Mouse (Mus musculus) layer of hippocampus, postnatal 25 days (tissue): ENCODE measurements around the gene Siah3. TPM values are rescaled to one million over a fixed set of nuclear protein-coding genes. Genes with fewer than 3 reads are reported as not detected.

Experiments used
- DNase-seq, 2 experiments: peaks; one replicate each; pipeline ENCODE4 v3.0.0; 2022; ENCODE audit warnings: mixed read lengths in 2 of 2, low spot score in 1 of 2; ENCODE audit errors: extremely low spot score in 1 of 2
- total RNA-seq, 2 experiments: library from RNA; stranded (reverse); gene quantifications; 2 replicates each; pipeline ENCODE4 v1.2.3; 2021

The Siah3 gene
- total RNA-seq, 2 experiments from 2014 or later: 7.4 to 10.3 TPM

DNA sequence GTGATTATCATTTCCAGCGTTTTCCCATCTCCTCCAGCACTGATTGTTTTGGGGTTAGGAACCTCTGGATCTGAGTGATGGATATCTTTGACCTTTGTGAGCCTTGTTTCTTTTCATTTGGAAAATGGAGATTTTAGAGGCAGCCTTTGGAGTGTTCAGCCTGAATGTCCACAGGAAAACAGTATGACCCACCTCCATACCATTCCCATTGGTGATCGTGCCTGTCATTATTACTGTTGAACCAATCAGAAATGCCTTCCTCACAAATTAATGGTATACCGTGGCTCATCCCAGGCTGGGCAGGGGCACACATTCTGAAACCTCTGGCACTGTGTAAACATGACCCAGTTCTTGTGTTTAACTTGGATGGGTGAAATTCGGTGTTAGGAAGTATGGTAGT, 6.0 kb downstream of the Siah3 start:
- no peak for DNase-seq

GRCm38 (mm10) chr14:75463171-75463570, 7.4 kb downstream of the Siah3 start:
- no peak for DNase-seq

DNA sequence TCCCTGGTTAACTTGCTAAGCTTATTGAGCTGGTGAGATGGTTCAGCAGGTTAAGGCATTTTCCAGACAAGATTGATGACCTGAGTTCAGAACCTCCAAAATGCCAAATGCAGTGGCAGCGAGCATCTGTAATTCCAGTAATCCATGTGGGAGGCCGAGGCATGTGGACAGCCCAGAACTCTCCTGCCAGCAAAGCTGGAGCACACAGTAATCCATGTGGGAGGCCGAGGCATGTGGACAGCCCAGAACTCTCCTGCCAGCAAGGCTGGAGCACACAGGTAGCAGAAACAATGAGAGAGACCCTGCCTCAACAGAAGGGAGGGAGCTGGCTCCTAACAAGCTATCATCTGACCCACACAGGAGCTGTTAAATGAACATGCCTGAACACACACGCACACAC, 13.2 kb downstream of the Siah3 start:
- DNase-seq: no peak

GRCm38 (mm10) chr14:75473061-75473930, 17.5 kb downstream of the Siah3 start:
- no peak for DNase-seq

- DNase-seq: no peak
These were observed 20.1 kb downstream of the Siah3 start for GRCm38 (mm10) chr14:75475887-75476286.

DNA sequence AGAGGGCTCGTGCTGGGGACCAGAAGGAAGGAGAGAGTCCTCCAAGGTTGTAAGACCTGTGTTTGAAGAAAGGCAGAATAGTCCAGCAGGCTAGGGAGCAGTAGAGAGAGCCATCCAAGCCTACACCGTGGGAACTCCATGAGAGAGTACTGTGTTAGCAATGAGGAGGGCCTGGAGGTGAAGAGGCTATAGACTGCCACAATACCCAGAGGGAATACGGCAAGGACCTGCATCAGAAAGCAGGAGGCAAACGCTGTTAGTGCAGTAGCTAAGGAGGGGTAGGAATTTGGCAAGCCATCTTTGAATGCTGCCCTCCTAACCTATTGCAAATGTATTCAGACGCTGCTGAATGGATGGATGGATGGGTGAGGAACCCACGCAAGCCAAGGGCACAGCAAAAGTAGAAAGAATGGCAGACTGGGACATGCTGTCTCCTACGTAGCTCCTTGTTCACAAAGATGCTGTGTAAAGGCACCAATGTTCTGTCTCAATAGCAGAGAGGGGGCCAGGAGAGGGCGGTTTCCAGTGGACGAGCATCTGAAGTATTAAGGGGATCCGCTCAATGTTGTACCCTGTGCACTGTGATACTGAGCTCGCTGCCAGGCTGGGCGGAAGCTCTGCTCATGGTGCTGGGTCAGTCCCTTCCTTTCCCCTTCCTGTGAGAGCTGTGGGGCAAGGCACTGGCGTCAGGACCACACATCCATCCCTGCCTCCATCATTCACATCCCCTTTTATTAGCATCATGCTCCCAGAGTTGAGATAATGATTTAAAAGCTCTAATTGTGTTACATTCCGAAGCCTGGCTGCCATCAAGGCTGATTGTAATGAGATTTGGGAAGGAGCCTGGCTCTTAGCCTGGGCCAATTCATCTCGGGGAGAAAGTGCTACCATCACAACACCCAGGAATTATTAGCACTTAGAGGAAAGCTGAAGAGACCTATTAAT, 26.7 kb downstream of the Siah3 start:
- DNase-seq: no peak

DNA sequence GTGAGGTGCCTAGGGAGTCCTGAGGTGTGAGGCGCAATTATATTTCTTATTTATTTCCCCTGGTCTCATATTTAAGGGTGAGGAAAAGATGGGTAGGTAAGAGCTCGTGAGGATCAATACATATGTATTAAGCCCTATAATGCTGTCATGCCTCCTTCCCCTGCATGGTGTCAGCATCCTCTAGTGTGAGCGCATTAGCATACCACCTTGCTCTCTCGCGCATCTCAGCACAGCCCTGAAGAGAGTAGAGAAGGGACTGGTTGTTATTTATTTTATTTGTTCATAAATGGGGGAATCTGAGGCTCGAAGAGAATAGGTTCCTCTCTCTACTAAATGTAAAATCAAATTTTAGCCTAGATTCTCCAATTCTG, 27.4 kb downstream of the Siah3 start:
- DNase-seq: no peak

DNA sequence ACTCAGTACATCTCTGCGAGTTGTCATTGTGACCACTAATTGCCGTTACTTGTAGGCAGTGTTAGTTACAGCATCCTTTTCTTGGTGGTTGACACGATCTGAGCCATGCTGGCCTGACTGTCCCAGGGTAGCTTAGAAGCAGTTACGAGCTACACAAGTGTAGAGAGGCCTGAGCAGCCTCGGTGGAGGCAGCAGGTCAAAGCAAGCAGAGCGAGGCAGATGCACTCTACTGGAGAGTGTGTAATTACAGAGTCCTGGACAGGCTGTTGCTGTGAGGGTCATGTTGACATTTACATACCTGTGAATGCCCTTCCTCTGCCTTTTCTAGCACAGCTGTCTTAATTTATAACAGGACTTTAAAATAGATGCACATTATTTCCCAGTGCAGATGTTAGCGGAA, 32.1 kb downstream of the Siah3 start:
- DNase-seq: no peak

- DNase-seq: no peak
These were observed 37.9 kb downstream of the Siah3 start for GRCm38 (mm10) chr14:75493555-75494194.

- DNase-seq: no peak
These were observed 39.1 kb downstream of the Siah3 start for GRCm38 (mm10) chr14:75494926-75495325.

DNA sequence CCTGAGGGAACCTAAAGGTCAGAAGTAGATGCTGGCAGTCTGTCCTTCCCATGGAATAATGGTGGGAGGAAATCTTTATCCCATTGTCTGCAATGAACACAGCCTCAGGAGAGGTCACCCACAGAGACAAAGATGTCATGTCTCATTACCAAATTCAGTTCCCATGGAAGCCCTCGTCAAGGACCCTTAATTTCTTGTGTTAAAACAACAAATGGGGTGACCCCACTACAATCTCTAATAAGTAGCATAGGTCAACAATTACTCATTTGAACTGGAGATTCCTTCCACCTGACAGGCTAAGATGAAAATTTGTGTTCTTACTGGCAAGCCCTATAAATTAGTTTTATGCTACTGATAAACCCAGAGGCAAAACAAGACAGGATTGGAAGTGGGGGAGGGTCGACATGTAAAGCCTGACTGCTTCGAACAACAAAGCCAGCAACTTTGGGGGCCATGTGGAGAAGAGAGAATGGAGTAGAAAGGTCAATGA, 45.8 kb downstream of the Siah3 start:
- no peak for DNase-seq

- DNase-seq: no peak
These were observed 46.7 kb downstream of the Siah3 start for GRCm38 (mm10) chr14:75502446-75502845.

DNA sequence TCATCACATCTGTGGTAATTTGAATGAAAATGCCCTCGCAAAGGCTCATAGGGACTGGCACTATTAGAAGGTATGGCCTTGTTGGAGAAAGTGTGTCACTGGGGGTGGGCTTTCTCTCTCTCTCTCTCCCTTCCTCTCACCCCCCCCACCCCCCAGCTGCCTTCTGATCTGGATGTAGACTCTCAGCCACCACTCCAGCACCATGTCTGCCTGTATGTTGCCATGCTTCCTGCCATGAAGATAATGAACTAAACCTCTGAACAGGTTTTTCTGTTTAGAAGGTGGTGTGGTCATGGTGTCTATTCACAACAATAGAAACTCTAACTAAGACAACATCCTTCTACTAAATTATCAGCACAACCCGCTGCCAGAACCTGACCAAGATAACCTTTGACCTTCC, 48.5 kb downstream of the Siah3 start:
- no peak for DNase-seq

- no peak for DNase-seq
These were observed 49.5 kb downstream of the Siah3 start for GRCm38 (mm10) chr14:75505126-75505840.

GRCm38 (mm10) chr14:75506246-75506645, 50.5 kb downstream of the Siah3 start:
- DNase-seq: no peak

- no peak for DNase-seq
These were observed 54.3 kb downstream of the Siah3 start for GRCm38 (mm10) chr14:75510125-75510524.

GRCm38 (mm10) chr14:75512946-75513345, 57.2 kb downstream of the Siah3 start:
- no peak for DNase-seq

- no peak for DNase-seq
These were observed 60.4 kb downstream of the Siah3 start for GRCm38 (mm10) chr14:75516161-75516560.

- no peak for DNase-seq
These were observed 61.3 kb downstream of the Siah3 start for GRCm38 (mm10) chr14:75516917-75517595.
